Mouse (Mus musculus): ENCODE data around the gene Itgb5.

DNA sequence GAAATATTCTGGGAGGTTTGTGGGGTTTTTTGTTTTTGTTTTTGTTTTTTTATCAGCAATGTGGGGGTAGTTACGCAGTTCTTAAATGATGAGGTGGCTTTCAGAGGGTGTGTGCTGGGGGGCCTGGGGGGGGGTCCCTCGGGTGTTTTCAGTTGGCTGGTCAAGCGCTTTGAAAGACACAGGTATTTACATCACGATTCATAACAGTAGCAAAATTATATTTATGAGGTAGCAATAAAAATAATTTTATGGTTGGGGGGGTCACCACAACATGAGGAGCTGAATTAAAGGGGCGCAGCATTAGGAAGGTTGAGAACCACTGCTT is 3.9 kb downstream of the Itgb5 start:
- TF ChIP-seq CTCF (IDR thresholded peaks at IDR 0.05; ENCODE audit: low read depth, low read length) (no peak), EP300 (IDR thresholded peaks at IDR 0.05; ENCODE audit: insufficient read depth, low read depth, low read length) (no peak)
